Mouse (Mus musculus) left cerebral cortex, adult 18-20 months (tissue): ENCODE results near the gene Otud5. TPM values are rescaled to one million over a fixed set of nuclear protein-coding genes. Genes with fewer than 3 reads are reported as not detected.
"Not testable (repeated sequence)": the region's sequence is repeated elsewhere in the genome, so short reads cannot be mapped to it uniquely, and the experiment has no call there.

Experiments used
- DNase-seq, 2 experiments: peaks; one replicate each; pipeline ENCODE4 v3.0.0; 2021 to 2022; ENCODE audit warnings: low spot score in 2 of 2, mixed read lengths in 1 of 2
- long read RNA-seq, 2 experiments: library from polyadenylated mRNA; stranded (forward); transcript quantifications; one replicate each; pipeline ENCODE4 v2.0.0; 2021
- total RNA-seq, 2 experiments: library from RNA; stranded (reverse); gene quantifications; 2 replicates each; pipeline ENCODE4 v1.2.3; 2021

Gene Otud5
- 10 to 100 TPM; 81.4 to 83.2 TPM for total RNA-seq
- long read RNA-seq, experiment 1, full-length matches to known transcripts, result 27 of 80 reads
- long read RNA-seq, experiment 1, partial matches to known transcripts, result 28 of 80 reads
- long read RNA-seq, experiment 1, other reads (novel, unspliced or antisense), result 25 of 80 reads
- long read RNA-seq, experiment 2, full-length matches to known transcripts, result 24 of 72 reads
- long read RNA-seq, experiment 2, partial matches to known transcripts, result 27 of 72 reads
- long read RNA-seq, experiment 2, other reads (novel, unspliced or antisense), result 21 of 72 reads

- peak; percentile 86 to 92 for DNase-seq
Measured at GRCm38 (mm10) chrX:7841163-7842162, at the start of gene Otud5. TSS of gene Otud5 (plus strand) at chrX:7841364.

GRCm38 (mm10) chrX:7793361-7793760, 47.8 kb upstream of the Otud5 start:
- no peak for DNase-seq

DNA sequence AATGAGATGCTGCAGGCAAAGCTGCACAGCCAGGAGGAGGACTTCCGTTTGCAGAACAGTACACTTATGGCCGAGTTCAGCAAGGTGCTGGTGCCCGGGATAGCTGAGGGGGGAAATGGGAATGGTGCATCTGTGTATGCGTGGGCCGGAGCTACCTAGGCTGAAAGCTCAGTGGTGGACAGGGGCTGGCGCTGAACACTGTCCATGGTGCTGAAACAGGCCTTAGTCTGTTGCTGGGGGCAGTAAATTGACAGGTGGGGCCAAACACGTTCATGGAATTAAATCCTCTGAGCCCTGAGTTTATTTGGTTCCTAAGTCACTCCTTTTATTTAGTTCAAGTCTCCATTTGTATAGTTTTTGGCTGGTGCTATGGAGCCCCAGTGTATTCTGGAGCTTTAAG, 46.1 kb upstream of the Otud5 start:
- DNase-seq, result no peak

- no peak for DNase-seq
Measured at GRCm38 (mm10) chrX:7797327-7797726, 43.8 kb upstream of the Otud5 start.

DNA sequence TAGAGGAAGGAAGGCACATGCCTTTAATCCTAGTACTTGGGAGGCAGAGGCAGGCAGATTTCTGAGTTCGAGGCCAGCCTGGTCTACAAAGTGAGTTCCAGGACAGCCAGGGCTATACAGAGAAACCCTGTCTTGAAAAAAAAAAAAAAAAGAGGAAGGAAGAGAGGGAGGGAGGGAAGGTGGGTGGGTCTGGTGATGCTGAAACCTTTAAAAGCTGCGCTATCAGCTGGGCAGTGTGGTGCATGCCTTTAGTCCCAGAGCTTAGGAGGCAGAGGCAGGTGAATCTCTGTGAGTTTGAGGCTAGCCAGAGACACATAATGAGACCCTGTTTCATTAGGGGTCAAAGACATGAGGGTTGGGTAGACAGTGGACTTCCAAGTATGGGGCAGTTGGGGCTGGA, 39.0 kb upstream of the Otud5 start:
- not testable (repeated sequence) for DNase-seq

GRCm38 (mm10) chrX:7815016-7815415, 26.1 kb upstream of the Otud5 start:
- not testable (repeated sequence) for DNase-seq

DNA sequence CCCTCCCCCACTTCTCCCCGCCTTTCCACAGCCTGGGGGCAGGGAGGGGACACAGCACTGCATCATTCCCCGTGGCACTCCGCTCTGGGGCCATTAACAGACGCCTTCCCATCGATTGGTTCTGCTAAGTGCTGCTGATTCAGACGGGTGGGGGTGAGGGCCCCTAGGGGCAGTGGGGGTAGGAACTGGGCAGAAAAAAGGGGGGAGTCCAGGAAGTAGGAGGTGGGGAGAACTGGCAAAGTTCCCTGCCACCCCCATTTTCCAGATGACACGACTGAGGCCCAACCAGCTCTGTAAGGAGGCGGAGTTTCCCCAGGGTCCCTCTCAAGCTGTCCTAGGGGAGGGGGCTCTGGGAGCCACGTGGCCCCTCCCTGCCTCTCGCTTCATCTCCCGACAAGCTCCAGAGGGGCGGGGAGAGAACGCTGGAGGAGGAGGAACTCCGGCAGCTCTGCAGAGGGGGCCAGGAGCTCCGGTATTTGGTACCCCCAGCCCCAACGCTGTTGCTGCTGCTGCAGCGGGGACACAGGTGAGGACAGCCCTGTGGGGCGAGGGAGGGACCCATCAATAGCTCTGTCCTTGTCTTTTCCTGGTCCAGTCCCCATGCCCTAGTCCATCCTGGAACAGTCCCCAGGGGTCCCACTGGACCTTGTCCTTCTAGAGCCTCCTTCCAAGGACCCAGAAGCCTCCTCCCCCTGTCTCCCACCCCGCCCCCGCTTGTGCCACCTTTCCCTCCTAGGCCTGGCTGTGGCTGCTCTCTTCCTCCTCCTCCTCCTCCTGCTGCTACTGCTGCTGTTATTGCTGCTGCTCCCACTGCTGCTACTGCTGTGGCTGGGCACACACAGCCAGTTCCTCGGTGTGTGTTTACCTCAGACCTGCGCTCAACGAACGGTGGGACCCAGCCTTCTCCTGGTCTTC, 19.0 kb upstream of the Otud5 start, which contains the start of gene Kcnd1:
TSS of gene Kcnd1 (plus strand) at position 425 of the 915 bp plus-strand sequence.
- peak; percentile 21 to 29 for DNase-seq

DNA sequence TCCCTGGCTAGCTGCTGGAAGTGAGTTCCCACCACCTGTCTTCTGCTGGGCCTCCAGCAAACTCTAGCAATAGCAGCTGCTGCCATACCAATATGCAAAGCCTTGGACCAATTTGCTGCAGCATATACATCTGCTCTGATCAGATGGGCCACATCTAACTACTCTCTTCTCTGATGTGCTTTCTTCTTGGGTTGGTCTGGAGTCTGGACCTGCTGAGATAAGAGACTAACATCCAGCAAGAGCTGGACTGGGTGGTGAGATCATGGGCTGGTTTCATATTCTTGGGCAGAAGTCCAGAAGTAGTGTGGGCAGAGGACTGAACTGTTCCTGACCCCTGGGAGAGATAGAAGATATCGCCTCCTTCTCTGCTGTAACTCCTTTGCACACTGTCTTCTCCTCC, 4.0 kb upstream of the Otud5 start:
- DNase-seq, result no peak

- DNase-seq, result no peak
Measured at GRCm38 (mm10) chrX:7840842-7841162, 362 bp upstream of the Otud5 start.

GRCm38 (mm10) chrX:7842318-7842717, 1.2 kb downstream of the Otud5 start:
- peak in 1 of 2 experiments; percentile 23 for DNase-seq

DNA sequence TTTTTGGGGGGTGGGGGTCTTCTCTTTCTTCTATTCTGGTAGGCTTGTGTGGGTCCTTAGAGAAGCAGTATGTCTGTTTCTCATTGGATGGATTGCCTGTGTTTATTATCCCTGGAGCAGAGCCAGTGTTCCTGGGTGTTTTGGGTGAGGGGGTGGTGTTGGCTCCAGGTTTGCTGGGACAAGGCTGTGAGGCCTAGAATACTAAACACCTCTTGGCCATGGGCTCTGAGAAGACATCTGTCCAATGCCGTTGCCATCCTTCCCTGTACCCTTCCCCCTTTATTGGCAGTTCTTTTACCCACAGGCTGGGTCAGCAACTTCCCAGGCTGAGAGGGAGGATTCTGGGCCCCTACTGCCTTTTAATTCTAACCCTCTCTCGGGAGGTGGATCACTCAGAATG, 6.7 kb downstream of the Otud5 start:
- DNase-seq, result peak in 1 of 2 experiments; percentile 10

DNA sequence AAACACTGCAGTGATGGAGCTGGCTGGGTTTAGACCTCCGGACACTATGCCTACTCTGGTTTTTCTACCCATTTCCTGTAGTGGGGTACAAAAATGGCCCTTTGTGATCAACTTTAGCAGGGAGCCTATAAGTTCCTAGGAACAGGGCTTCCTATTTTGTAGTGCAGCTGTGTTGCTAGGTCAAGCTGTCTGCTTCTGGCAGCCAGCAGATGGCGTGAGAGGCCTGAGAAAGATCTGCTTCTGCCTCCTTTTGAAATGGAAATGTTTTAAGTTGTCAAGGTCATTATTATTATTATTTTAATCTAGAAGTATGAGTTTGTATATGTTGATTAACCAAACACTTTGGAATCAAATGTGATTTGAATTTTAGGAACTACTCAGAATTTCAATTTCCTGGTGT, 13.4 kb downstream of the Otud5 start:
- DNase-seq, result peak; percentile 5 to 32

GRCm38 (mm10) chrX:7859191-7859753, 18.1 kb downstream of the Otud5 start:
- DNase-seq, result no peak

- no peak for DNase-seq
Measured at GRCm38 (mm10) chrX:7863181-7863580, 22.0 kb downstream of the Otud5 start.

GRCm38 (mm10) chrX:7864551-7864950, 23.4 kb downstream of the Otud5 start:
- no peak for DNase-seq

- DNase-seq, result no peak
Measured at GRCm38 (mm10) chrX:7865343-7865742, 24.2 kb downstream of the Otud5 start.

GRCm38 (mm10) chrX:7865786-7866185, 24.6 kb downstream of the Otud5 start:
- no peak for DNase-seq

GRCm38 (mm10) chrX:7867141-7867540, 26.0 kb downstream of the Otud5 start:
- no peak for DNase-seq

GRCm38 (mm10) chrX:7868506-7868905, 27.3 kb downstream of the Otud5 start:
- DNase-seq, result no peak

- no peak for DNase-seq
Measured at GRCm38 (mm10) chrX:7869826-7870225, 28.7 kb downstream of the Otud5 start.

DNA sequence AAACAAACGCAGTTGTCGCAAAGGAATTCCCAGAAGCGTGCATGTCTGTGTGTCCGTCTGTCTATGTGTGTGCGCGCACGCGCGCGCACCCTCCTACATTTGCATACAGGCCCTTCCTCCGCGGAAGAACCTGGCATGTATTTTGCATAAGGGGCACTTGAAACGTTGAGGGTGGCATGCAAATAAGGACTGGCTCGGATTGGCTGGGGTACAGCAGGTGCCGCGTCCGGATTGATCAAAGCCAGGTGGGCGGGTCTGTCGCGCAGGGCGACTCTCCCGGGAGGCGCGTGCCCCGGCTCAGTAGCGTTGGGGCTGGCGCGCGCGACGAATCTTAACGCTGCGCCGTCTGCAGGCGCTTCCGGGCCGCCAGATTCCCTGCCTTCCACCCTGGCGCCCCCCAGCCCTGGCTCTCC, 36.8 kb downstream of the Otud5 start, which contains the start of gene Pim2:
TSS of gene Pim2 (plus strand) at position 256 of the 413 bp plus-strand sequence.
- peak; percentile 65 to 84 for DNase-seq
